In genomic region chr5:139587459-139587858, GRCm38 (mm10) we compare ENCODE assay signal across 5 mouse cellular contexts. TPM values are rescaled to one million over a fixed set of nuclear protein-coding genes. Genes with fewer than 3 reads are reported as not detected.
"Had no signal": no experiment of that assay in that cellular context is flagged by ENCODE, and none has a peak within 500 bp of the region (broad histone marks: within the 10 kb centered on the region; RNA-seq: fewer than 3 reads in every experiment).

No protein-coding gene starts in this region.

RNA-seq across cellular contexts. Expression of gene Uncx, which starts 44.2 kb away (rescaled TPM):
- total RNA-seq: megakaryocyte-erythroid progenitor cell, adult 5-6 weeks had no signal
- polyA plus RNA-seq: liver, embryonic 13.5 days; spleen, adult 2 months; stomach, embryonic 16.5 days; urinary bladder, adult 2 months had no signal
